Mouse (Mus musculus) testis, adult 2 months (tissue): ENCODE results near the gene Gpha2. TPM values are rescaled to one million over a fixed set of nuclear protein-coding genes. Genes with fewer than 3 reads are reported as not detected.
A peak's percentile ranks its signal among the peaks of the same experiment; 100 is the strongest.

Source experiments
- H3K27ac ChIP-seq: fragments of 200-500 bp; 2 replicates; pipeline ENCODE4 v1.5.1; 2012; ENCODE audit warnings: low read depth, low read length; ENCODE audit not compliant: control insufficient read depth, insufficient read depth
- H3K27me3 ChIP-seq: fragments of 200-500 bp; 2 replicates; pipeline ENCODE4 v1.6.1; 2012; ENCODE audit warnings: mild to moderate bottlenecking, low read length, moderate library complexity; ENCODE audit not compliant: control insufficient read depth, insufficient read depth
- H3K36me3 ChIP-seq: fragments of 200-500 bp; 2 replicates; pipeline ENCODE4 v1.6.1; 2012; ENCODE audit warnings: mild to moderate bottlenecking, low read length; ENCODE audit not compliant: control insufficient read depth, insufficient read depth
- H3K4me1 ChIP-seq: fragments of 200-500 bp; 2 replicates; pipeline ENCODE4 v1.6.1; 2012; ENCODE audit warnings: low read length; ENCODE audit not compliant: control insufficient read depth, insufficient read depth
- H3K4me3 ChIP-seq: fragments of 200-500 bp; 2 replicates; pipeline ENCODE4 v1.5.1; 2012; ENCODE audit warnings: low read depth, mild to moderate bottlenecking, low read length, moderate library complexity, mixed read lengths; ENCODE audit not compliant: control insufficient read depth
- CTCF ChIP-seq: fragments of 200-500 bp; IDR thresholded peaks from 2 replicates; pipeline ENCODE4 v1.5.1; 2012; ENCODE audit warnings: low read depth, mild to moderate bottlenecking, inconsistent platforms, low read length, moderate library complexity; ENCODE audit not compliant: control insufficient read depth, insufficient read depth, insufficient replicate concordance
- POLR2A ChIP-seq: fragments of 200-500 bp; IDR thresholded peaks from 2 replicates; pipeline ENCODE4 v1.6.1; 2012; ENCODE audit warnings: low read depth, mild to moderate bottlenecking, inconsistent platforms, low read length, moderate library complexity; ENCODE audit not compliant: control insufficient read depth
- polyA plus RNA-seq: library from polyadenylated mRNA; depleted of rRNA; stranded (reverse); fragments of >200 nt; gene quantifications from 2 replicates; pipeline ENCODE4 v1.2.3, GENCODE M21; 2012; rRNA removed

Gene Gpha2
- polyA plus RNA-seq, 1 experiment: 3.8 TPM

- Histone ChIP-seq H3K27me3 (no peaks in the 10 kb centered on the region), H3K4me1 (peaks cover 10% of the 10 kb centered on the region), H3K4me3 (peak overlapping the region; percentile 87), H3K36me3 (no peaks in the 10 kb centered on the region; the same call in 1 of the 2 replicates), H3K27ac (peak overlapping the region; percentile 87)
- TF ChIP-seq POLR2A (peak; percentile 26; the same call in 1 of the 2 replicates), CTCF (no peak)
Observed at GRCm38 (mm10) chr19:6275740-6276389, 49.7 kb downstream of the Gpha2 start.

- Histone ChIP-seq H3K27ac (peak within 1 kb of the TSS; percentile 87), H3K36me3 (no peaks in the 10 kb centered on the region; the same call in none of the 2 replicates), H3K27me3 (no peaks in the 10 kb centered on the region), H3K4me1 (peaks cover 10% of the 10 kb centered on the region), H3K4me3 (peak within 1 kb of the TSS; percentile 87)
- peak; percentile 76 for TF ChIP-seq CTCF
- TF ChIP-seq POLR2A: peak; percentile 85
Observed at GRCm38 (mm10) chr19:6276426-6277421, 50.5 kb downstream of the Gpha2 start, which contains the start of gene Ehd1. Gene Ehd1 (plus strand): TSS chr19:6276725.

Other genes starting within 250 kb of the Gpha2 start
- 0.06 TPM in 1 of 2 replicates, not detected in the other for gene Slc22a20, start 240.2 kb upstream of the Gpha2 start, polyA plus RNA-seq
- gene Capn1, start 210.5 kb upstream of the Gpha2 start, polyA plus RNA-seq: 2.5 and 3.4 TPM in 2 replicates
- gene Syvn1, start 179.8 kb upstream of the Gpha2 start, polyA plus RNA-seq: 30.5 and 33.3 TPM in 2 replicates
- gene Mrpl49, start 168.6 kb upstream of the Gpha2 start, polyA plus RNA-seq: 9.5 and 9.8 TPM in 2 replicates
- 605 and 748 TPM in 2 replicates for gene Fau, start 168.5 kb upstream of the Gpha2 start, polyA plus RNA-seq
- gene Znhit2, start 165.2 kb upstream of the Gpha2 start, polyA plus RNA-seq: 742 and 891 TPM in 2 replicates
- gene Tm7sf2, start 158.0 kb upstream of the Gpha2 start, polyA plus RNA-seq: 26.0 and 26.5 TPM in 2 replicates
- gene Vps51, start 149.1 kb upstream of the Gpha2 start, polyA plus RNA-seq: 48.4 and 52.1 TPM in 2 replicates
- 190 and 219 TPM in 2 replicates for gene Tmem262, start 146.3 kb upstream of the Gpha2 start, polyA plus RNA-seq
- 3.5 and 5.6 TPM in 2 replicates for gene Gm28374, start 144.1 kb upstream of the Gpha2 start, polyA plus RNA-seq
- 61.1 and 70.2 TPM in 2 replicates for gene Zfpl1, start 141.4 kb upstream of the Gpha2 start, polyA plus RNA-seq
- 20.9 and 22.0 TPM in 2 replicates for gene Cdca5, start 141.4 kb upstream of the Gpha2 start, polyA plus RNA-seq
- gene AC131692.1, start 132.0 kb upstream of the Gpha2 start, polyA plus RNA-seq: 78.6 and 90.7 TPM in 2 replicates
- gene Naaladl1, start 120.6 kb upstream of the Gpha2 start, polyA plus RNA-seq: 4.0 TPM in 2 replicates
- gene Sac3d1, start 107.7 kb upstream of the Gpha2 start, polyA plus RNA-seq: 22.3 and 26.8 TPM in 2 replicates
- gene Snx15, start 98.1 kb upstream of the Gpha2 start, polyA plus RNA-seq: 13.7 and 15.7 TPM in 2 replicates
- 0.83 and 1.1 TPM in 2 replicates for gene Batf2, start 85.4 kb upstream of the Gpha2 start, polyA plus RNA-seq
- 61.5 and 65.5 TPM in 2 replicates for gene Arl2, start 84.8 kb upstream of the Gpha2 start, polyA plus RNA-seq
- 19.0 and 20.7 TPM in 2 replicates for gene Majin, start 42.0 kb upstream of the Gpha2 start, polyA plus RNA-seq
- gene Ppp2r5b, start 9.5 kb downstream of the Gpha2 start, polyA plus RNA-seq: 4.6 TPM in 2 replicates
- gene Atg2a, start 15.3 kb downstream of the Gpha2 start, polyA plus RNA-seq: 40.2 and 40.5 TPM in 2 replicates
- gene Ehd1, start 50.3 kb downstream of the Gpha2 start, polyA plus RNA-seq: 521 and 642 TPM in 2 replicates
- gene Cdc42bpg, start 80.1 kb downstream of the Gpha2 start, polyA plus RNA-seq: 5.3 and 5.4 TPM in 2 replicates
- 24.6 and 24.8 TPM in 2 replicates for gene Men1, start 108.6 kb downstream of the Gpha2 start, polyA plus RNA-seq
- gene Map4k2, start 114.8 kb downstream of the Gpha2 start, polyA plus RNA-seq: 21.4 and 24.8 TPM in 2 replicates
- gene Sf1, start 137.3 kb downstream of the Gpha2 start, polyA plus RNA-seq: 167 and 174 TPM in 2 replicates
- 6.9 and 7.6 TPM in 2 replicates for gene Pygm, start 158.0 kb downstream of the Gpha2 start, polyA plus RNA-seq
- gene Rasgrp2, start 173.0 kb downstream of the Gpha2 start, polyA plus RNA-seq: 8.2 and 8.4 TPM in 2 replicates
- 2.5 and 3.2 TPM in 2 replicates for gene Nrxn2, start 192.4 kb downstream of the Gpha2 start, polyA plus RNA-seq